Mouse (Mus musculus) lung, postnatal 36 days (tissue): ENCODE measurements at regions not wholly inside any gene's neighbourhood (a gene's known extent, or its start where the extent isn't known, plus 50 kb on each side); places are given as distances from the start of the nearest gene placed in this dataset.

Experiments used
- DNase-seq: peaks from one replicate; pipeline ENCODE4 v3.0.0; 2022; ENCODE audit warnings: mixed read lengths

DNA sequence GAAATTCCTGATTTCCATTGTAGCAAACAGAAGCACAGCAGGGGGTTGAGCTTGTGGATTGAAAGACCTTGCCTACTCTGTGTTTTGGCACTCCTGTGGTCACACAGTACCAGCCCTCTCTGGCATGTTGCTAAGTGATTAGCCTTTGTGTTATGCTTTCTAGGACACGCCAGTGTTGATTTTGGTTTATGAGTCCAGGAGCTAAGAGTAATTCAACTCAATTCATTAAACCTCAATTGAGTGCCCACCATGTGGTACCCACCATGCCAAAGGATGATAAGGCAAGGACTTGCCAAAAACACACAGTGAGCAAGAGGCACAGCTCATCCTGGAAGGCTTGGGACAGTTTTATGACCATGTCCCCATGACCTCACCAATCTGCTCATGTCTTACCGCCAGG lies 221.1 kb upstream of the Sox14 start:
- peak; percentile 3 for DNase-seq

DNA sequence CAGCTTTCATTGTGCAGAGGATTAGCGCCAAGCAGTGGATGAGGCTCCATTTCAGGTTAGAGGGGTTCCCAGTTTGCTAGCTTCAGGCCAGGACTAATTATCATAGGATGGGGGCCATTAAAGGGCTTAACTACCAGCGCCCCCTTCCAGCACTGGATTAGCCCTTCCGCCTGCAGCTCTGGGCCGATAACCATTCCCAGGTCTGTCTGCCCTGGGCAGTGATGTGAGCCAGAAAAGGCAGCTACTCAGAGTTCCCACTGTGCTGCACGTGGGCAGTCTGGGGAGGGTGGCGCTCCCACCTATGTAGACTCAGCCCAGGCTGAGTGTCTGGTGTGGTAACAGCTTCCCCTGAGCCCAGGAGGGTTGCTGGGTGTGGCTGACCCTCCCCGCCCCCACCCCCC lies 219.6 kb upstream of the Sox14 start:
- no peak for DNase-seq

DNA sequence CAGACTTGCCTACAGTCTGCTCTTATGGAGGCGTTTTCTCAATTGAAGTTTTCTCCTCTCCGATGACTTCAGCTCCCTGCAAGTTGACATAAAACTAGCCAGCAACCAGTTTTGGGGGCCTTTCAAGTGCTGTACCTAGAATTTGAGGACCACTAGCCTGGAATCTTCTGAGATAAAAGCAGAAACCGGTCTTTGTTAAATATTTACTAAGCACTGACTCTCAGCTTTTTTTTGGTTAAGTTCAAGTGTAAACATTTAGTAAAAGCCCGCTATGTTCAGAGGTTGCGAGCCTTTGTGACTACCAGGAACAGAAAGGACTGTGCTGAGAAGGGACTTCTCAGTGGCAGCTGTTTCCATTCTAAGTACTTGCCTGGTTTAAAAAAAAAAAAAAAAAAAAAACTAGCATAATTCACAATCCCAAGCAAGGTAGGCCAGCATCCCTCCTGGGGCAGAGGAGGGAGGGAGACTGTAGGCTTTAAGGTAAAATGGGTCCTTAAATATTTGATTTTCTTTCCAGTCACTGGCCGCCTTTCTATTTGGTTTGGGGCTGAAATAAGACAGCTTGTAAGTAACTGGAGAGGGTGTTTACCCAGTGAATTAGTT lies 219.1 kb upstream of the Sox14 start:
- no peak for DNase-seq

DNA sequence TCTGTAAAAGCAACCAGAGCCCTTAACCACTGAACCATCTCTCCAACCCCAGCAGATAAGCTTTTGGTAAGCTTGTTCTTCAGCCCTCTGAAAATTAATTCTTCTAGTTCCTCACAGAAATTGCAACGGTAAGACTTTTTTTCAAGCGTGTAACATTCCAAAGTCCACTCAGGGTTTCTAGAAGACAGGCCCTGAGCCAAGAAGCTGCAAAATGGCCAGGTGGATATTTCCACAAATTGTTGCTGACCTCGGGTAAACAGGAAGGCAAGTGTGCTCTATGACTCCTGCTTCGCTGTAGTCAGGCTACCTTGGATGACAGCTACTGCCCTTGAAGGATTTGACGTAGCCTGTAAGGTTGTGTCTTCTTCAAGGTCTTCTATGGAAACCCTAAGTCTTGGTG lies 195.2 kb upstream of the Sox14 start:
- DNase-seq, result no peak

DNA sequence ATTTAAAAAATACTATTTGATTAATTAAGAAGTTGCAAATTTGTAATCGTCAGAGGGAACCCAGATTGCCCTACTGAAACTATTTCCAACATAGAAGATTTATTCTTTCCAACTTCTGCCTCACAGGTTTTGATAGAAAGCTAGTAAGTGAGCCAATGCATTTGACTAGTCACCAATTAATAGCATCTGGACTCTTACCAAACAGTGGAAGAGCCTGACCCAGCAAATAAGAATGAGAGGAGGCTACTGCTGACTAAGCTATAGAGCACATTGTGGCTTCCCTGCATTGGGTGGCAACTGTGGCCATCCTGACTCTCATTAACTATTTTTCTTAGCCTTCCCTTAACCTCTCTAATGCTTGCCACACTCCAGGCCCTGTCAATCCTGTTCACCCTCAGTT lies 182.6 kb upstream of the Sox14 start:
- DNase-seq, result no peak

DNA sequence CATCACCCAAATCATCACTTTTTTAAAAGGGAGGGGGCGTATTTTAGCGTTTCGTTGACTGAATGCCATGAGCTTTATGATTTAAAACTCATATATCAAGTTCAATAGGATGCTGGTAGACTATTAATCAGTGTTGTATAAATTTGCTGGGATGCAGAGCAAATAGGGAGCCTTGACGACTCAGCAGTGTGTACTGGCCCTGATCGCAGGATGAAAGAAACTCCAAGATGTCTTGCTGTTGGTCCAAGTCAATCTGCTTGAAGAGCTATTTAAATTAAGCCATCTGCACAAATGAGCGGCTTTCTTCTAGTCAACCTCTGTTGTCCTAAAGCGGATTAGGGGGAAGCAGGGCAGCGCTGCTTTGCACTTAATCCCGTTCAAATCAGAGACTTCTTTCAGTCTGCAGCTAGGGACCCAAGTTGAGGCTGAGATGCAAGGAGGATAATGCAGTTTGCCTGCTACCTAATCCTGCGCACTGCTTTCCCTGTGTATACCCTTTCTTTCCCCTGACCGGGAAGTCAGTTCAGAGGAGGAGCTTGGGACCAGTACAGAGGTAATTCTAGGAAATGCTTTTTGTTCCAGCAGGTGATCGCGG lies 170.3 kb upstream of the Sox14 start:
- DNase-seq, result no peak

DNA sequence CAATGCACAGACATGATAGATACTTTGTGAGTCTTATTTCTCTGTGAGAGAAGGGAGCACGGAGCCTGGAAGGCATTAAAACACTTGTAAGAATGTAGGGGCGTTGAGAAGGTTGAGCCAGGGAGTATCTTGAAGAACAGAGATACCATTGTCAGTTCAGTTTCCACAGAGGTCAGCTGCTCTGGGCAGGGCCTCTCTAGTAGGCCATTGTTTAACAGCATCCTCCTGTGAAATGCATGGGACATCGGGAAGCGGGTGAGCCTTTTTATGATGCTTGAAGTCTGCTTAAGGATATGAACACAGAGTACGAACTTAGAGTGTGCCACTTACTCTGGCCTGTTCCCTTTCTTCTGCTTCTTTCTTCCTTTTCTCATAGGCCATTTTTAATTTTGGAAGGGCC lies 169.7 kb upstream of the Sox14 start:
- DNase-seq, result no peak

DNA sequence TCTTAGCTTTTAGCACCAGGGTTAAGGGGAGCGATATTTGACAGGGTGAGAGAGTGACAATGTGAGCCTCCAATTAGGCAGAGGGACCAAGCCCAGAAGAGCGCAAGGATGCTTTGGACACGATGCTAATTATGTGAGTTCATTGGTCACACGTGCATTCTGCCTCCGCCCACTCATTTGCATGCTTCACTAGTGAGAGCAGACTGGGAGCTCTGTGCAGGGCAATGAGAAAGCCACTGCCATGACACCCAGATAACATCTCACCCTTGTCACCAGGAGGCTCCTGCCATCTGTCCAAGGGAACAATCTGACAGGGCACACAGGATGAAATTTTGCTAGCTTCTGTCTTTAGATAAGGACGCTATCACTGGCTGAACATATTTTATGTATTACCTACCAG lies 165.8 kb upstream of the Sox14 start:
- DNase-seq, result no peak

DNA sequence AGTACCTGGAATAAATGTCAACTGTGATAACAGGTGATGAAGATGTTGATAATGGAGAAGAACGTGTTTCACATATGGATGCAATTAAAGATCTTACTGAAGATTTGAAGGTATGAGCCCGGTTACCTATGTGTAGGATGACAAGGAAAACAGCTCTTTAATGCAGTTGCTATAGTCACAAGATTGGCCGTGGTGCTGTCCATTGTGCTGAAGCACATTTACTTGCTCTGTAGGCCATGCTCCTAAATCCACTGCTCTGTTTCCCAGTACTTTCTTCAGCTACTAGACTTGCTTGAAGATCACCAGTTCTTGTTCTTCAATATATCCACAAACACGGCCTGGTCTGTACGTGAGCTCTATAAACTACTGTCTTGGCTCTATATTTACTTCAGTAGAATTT lies 147.7 kb upstream of the Sox14 start:
- DNase-seq, result no peak

DNA sequence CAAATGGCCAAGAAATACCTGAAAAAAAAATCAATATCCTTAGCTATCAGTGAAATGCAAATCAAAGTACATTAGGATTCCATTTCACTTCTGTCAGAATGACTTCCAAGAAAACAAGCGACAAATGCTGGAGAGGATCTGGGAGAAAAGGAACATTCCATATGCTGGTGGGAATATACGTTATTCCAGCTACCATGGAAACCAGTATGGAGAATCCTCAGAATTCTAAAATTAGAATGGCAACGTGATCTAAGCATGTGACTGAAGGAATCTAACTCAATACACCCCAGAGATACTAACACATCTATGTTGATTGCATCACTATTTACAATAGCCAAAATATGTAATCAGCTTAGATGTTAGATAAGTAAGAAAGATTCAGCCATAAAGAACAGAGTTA lies 146.1 kb upstream of the Sox14 start:
- no peak for DNase-seq

DNA sequence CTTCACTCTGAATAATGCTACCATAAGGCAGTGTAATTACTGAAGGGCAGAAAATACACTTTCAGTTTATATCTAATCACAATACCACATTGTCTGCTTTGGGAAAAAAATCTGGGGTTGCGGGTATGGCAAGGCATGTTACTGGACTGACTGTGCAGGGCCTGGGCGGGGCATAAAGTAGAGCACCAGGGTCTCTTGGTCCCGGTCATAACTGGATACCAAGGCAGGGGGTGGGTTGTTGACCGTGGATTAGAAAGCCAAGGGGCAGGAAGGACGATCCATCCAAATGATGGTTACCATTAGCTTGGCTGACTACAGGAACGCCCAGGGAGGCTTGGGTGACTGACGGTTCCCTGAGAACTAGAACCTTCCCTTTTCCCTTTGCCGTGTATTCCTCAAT lies 119.2 kb upstream of the Sox14 start:
- no peak for DNase-seq

DNA sequence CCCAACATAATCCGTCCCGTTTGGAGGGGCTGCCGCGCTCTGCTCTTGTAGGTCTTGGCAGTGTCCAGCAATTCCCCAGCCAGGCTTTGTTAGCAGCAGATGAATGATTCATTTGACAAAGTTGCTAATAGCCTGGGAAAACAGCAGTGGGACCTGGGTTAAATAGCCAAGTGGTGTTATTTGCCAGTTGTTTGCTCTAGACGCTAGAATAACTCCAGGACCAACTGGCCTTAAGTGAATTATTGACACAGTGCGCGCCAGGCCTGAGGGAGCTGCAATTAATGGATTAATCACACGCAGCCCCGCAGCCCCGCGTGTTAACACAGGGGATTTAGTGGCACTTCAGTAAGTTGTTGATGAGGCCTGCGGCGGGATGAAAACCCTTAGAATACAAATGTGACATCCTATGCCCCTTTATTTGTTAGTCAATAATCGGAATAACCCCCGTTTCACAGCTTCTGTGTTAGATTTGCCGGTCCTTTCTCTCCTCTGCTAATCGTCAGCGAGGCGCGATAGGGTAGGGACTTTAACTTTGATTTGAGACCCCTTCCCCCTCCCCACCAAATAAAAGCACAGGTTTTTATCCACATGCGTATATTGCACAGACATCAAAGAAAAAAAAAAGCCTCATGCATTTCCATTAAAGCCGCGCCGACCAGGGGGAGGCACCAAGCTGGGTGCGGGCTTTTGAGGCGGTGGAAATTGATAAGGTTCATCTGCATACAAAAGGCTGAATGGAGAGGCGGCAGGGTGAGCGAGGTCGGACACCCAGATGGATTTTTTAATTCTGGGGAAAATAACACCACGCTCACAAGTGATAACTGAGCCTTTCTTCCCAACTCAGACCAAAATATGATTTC lies 118.5 kb upstream of the Sox14 start:
- DNase-seq, result no peak

DNA sequence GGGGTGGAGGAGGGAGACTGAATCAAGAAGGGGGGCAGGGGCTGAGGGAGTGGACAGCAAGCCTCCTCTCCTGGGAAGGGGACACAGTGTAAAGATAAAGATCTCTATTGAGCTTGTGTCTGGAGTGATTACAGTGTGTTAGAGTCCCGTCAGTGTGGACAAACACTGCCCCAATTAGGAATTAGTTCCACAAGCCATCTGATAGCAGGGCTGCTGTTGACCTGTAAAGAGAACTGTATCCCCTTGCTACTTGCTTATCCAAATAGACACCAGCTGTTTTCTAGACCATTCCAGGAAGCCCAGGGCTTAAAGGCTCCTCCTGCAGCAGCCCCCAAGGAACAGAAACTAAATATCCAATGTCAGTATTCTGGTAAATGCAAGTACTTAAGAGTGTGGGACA lies 111.4 kb upstream of the Sox14 start:
- no peak for DNase-seq

DNA sequence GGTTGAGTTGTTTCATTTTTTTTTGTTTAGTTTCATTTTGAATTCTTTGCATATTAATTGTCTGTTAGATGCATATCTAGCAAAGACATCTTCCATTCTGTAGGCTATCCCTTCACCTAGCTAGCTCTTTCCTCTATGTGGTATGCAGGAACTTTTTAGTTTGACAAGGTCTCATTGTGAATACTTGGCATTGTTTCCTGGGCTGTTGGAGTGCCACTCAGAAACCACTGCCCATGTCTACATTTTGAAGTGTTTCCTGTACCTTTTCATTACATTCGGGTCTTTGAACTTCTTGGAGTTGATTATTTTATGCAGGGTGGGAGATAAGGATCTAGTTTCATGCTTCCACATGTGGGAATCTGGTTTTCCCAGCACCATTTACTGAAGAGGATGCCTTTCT lies 104.8 kb upstream of the Sox14 start:
- DNase-seq, result peak; percentile 55

DNA sequence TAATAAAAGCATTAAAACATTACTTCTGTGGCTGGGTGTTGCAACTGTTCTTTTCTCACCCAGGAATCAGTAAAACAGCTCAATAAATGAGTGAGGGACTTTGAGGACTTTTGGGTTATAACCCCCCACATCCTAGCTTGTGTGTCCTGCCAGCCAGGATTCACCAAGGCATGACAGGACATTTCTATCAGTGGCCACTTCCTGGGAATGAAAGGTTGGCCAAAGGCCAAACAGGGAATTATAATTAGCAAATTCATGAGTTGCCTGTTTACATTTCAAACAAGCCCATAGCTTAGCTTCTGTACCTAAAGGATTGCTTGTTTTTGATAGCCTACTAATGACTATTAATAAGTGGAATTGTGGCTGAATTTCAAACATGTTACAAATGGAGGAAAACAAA lies 85.6 kb upstream of the Sox14 start:
- DNase-seq, result no peak

DNA sequence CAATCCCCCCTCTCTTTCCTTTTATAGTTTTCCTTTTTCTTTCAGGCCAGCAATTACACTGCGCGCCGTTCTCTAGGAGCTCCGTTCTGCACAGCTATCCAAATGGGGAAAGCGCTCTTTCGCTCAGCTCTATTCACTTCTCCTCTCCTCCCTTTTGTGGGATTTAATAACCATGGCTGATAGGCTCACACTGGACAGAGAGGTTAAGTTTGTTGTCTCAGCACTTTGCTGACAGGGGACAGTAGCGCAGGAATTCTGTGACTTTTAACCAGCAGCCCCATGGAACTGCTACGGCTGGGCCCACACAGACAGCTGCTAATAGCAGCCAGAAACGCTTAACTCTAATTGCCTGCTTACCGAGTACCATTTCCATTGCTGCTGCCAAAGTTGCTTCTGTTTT lies 78.8 kb upstream of the Sox14 start:
- no peak for DNase-seq

DNA sequence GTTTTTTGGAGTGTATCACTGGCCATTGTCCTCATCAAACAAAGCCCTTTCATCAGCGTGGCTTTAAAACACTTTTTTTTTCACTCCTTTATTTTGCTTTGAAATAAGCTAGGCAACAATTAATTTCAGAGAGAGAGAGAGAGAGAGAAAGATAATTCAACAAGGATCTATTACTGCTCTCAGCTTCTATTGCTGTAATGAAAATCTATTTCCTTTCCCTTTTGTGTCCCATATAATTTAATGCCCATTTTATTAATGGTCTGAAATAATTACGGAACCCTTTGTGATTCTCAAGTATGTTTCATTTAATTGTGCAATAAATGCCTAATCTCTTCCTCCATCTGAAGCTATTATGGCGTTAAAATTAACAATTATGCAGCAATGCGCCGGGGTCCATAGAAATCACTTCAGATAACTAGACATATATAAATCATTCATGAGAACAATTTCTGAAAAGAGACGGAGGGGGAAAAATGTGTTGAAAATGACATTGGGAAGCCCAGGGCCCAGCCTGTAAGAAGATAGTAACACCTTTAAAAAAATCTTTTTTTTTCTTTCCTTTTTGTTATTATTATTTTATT lies 78.2 kb upstream of the Sox14 start:
- no peak for DNase-seq
